ENCODE assay signal across 8 mouse cellular contexts in the genomic region with DNA sequence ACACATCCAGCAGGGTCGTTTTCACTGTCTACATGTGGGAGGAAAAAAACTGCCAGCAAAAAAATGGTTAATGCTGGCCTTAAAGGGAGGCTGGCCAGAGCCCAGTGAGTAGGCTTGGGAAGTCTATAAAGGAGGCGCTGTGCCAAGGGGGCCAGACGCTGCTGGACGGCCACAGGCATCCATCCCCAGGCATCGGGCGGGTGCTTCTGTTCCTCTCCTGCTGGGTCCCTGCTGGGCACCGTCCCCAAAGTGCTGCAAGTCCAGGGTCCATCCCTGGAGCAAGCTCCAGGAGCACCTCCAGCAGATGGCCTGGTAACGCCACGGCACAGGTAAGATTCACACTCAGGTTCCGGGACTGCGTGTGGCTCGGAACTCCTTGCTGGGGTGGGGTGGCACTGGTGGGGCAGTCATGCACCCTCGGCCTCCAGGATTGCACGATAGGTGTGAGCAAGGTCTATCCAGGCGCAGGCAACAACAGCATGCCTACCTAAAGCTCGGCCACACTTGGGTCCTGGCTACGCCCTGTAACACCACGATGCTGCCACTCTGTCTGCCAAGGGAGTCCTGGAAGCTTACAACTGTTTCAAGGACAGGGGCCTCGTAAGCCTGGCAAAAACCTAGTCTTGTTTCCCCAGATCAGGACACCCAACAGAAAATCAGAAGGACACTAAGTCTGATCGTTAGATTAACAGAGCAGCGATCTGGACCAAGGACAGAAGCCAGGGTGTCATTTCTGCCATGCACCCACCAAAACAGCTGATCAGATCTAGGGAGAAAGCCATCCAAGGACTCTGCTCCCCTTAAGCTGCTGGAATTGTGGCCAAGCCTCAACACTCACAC. TPM values are rescaled to one million over a fixed set of nuclear protein-coding genes. Genes with fewer than 3 reads are reported as not detected.
DNase-seq lines count a peak whose midpoint lies in the region; ATAC-seq and TF ChIP-seq lines count a peak whose summit lies in the region.

Gper1 (plus strand) TSS at position 126 of the 840 bp plus-strand sequence.

- peak; percentile 63; the same call in 1 of the 2 replicates for ATAC-seq in forebrain, embryonic 13.5 days
- no peak for ATAC-seq in kidney, postnatal 0 days (replicated peaks; ENCODE audit: low FRiP score, low read depth)
- no peak for ATAC-seq in neural tube, embryonic 14.5 days (ENCODE audit: low read depth)
- no peak for ATAC-seq in megakaryocyte progenitor cell, adult 5-6 weeks (replicated peaks; ENCODE audit: poor library complexity)

- no peaks in the 10 kb centered on the region for H3K9me3 ChIP-seq in forebrain, embryonic 13.5 days (replicated peaks)
- no peaks in the 10 kb centered on the region for H3K9me3 ChIP-seq in kidney, postnatal 0 days (replicated peaks; ENCODE audit: low read length)
- no peaks in the 10 kb centered on the region for H3K9me3 ChIP-seq in neural tube, embryonic 14.5 days (ENCODE audit: control insufficient read depth, low read length)

- H3K4me1 ChIP-seq in forebrain, embryonic 13.5 days = peaks cover 58% of the 10 kb centered on the region
- peaks cover 7% of the 10 kb centered on the region; the same call in 1 of the 2 replicates for H3K4me1 ChIP-seq in kidney, postnatal 0 days (replicated peaks; ENCODE audit: insufficient read depth, low read length)
- H3K4me1 ChIP-seq in neural tube, embryonic 14.5 days (ENCODE audit: control insufficient read depth, insufficient read depth, low read length) = peaks cover 25% of the 10 kb centered on the region

- peak within 1 kb of the TSS; percentile 57 for H3K27ac ChIP-seq in layer of hippocampus, adult 2 months
- peak within 1 kb of the TSS; percentile 59 for H3K27ac ChIP-seq in forebrain, embryonic 13.5 days
- H3K27ac ChIP-seq in kidney, postnatal 0 days = no peak within 1 kb of the TSS
- 0 out of 2 replicates have a peak within 1 kb of the TSS, but pooled peaks have one; percentile 12 for H3K27ac ChIP-seq in neural tube, embryonic 14.5 days (ENCODE audit: low read depth, low read length)

- DNase-seq in layer of hippocampus, adult 2 months (ENCODE audit: low spot score in 2 of 2) = no peak
- no peak for DNase-seq in layer of hippocampus, adult 11-12 months (ENCODE audit: low spot score)
- DNase-seq in adrenal gland, postnatal 36 days = peak; percentile 60 to 64
- peak; percentile 74 for DNase-seq in kidney, postnatal 0 days (ENCODE audit: low spot score)
- no peak for DNase-seq in thymus, postnatal 14 days

- H3K4me3 ChIP-seq in layer of hippocampus, adult 2 months = peak within 1 kb of the TSS; percentile 8; the same call in 1 of the 2 replicates
- peak within 1 kb of the TSS; percentile 33 for H3K4me3 ChIP-seq in forebrain, embryonic 13.5 days
- peak within 1 kb of the TSS; percentile 11 for H3K4me3 ChIP-seq in kidney, postnatal 0 days (replicated peaks; ENCODE audit: low read depth, low read length)
- peak within 1 kb of the TSS; percentile 23; the same call in 1 of the 2 replicates for H3K4me3 ChIP-seq in neural tube, embryonic 14.5 days (ENCODE audit: low read depth, low read length)

- peaks cover 14% of the 10 kb centered on the region; the same call in 1 of the 2 replicates for H3K36me3 ChIP-seq in forebrain, embryonic 13.5 days (ENCODE audit: poor library complexity, severe bottlenecking)
- no peaks in the 10 kb centered on the region for H3K36me3 ChIP-seq in kidney, postnatal 0 days (ENCODE audit: insufficient read depth, low read length)
- no peaks in the 10 kb centered on the region for H3K36me3 ChIP-seq in neural tube, embryonic 14.5 days (ENCODE audit: control insufficient read depth, insufficient read depth, low read length)

- no peaks in the 10 kb centered on the region for H3K27me3 ChIP-seq in forebrain, embryonic 13.5 days
- no peaks in the 10 kb centered on the region for H3K27me3 ChIP-seq in kidney, postnatal 0 days (ENCODE audit: insufficient read depth, low read length)
- no peaks in the 10 kb centered on the region for H3K27me3 ChIP-seq in neural tube, embryonic 14.5 days (ENCODE audit: control insufficient read depth, insufficient read depth, low read length)

- H3K9ac ChIP-seq in forebrain, embryonic 13.5 days = peak within 1 kb of the TSS; percentile 63
- peak within 1 kb of the TSS; percentile 45; the same call in 1 of the 2 replicates for H3K9ac ChIP-seq in kidney, postnatal 0 days (ENCODE audit: low read depth, low read length)
- peak within 1 kb of the TSS; percentile 35; the same call in 1 of the 2 replicates for H3K9ac ChIP-seq in neural tube, embryonic 14.5 days (replicated peaks; ENCODE audit: low read depth, low read length)

- H3K4me2 ChIP-seq in forebrain, embryonic 13.5 days = peak within 1 kb of the TSS; percentile 54
- H3K4me2 ChIP-seq in kidney, postnatal 0 days (ENCODE audit: low read length) = peak within 1 kb of the TSS; percentile 52
- H3K4me2 ChIP-seq in neural tube, embryonic 14.5 days (ENCODE audit: low read depth, low read length) = peak within 1 kb of the TSS; percentile 38

- no peak for TF ChIP-seq CTCF in layer of hippocampus, adult 2 months (conservative IDR thresholded peaks at IDR 0.05)
- TF ChIP-seq CTCF in kidney, postnatal 0 days (IDR thresholded peaks at IDR 0.05; ENCODE audit: low read depth) = no peak; the same call in 1 of the 2 replicates

- 37% methylated on average over 21 of the region's 21 CpGs for WGBS in forebrain, embryonic 13.5 days
- 35% methylated on average over 21 of the region's 21 CpGs for WGBS in kidney, postnatal 0 days
- WGBS in neural tube, embryonic 14.5 days = 38% methylated on average over 21 of the region's 21 CpGs

RNA-seq across cellular contexts. Expression of gene Gper1, which starts in this region (rescaled TPM):
- total RNA-seq in layer of hippocampus, adult 2 months (2021) = 1 to 10 TPM; 2.1 to 2.4 TPM
- total RNA-seq in adrenal gland, postnatal 36 days (2021) = 1 to 10 TPM; 2.8 to 4.7 TPM
- 5.3 and 5.9 TPM in 2 replicates for polyA plus RNA-seq in forebrain, embryonic 13.5 days (2015; fragmentation: Nextera tagmentation; extraction: Ambion mirVana)
- 11.3 and 11.9 TPM in 2 replicates for polyA plus RNA-seq in kidney, postnatal 0 days (2015; fragmentation: Nextera tagmentation; extraction: Ambion mirVana)
- polyA plus RNA-seq in neural tube, embryonic 14.5 days (2014; fragmentation: Nextera tagmentation; extraction: Ambion mirVana) = 6.2 and 9.5 TPM in 2 replicates
- total RNA-seq in megakaryocyte progenitor cell, adult 5-6 weeks (2015) = not detected in 2 replicates
- total RNA-seq in megakaryocyte progenitor cell, adult 5-6 weeks (2017) = not detected in 2 replicates

Comparison
In these comparisons a context has a peak if more than half of its experiments do, and no peak if none do; other contexts are left out.
1. DNase-seq: peak in adrenal gland, postnatal 36 days (2 of 2) and kidney, postnatal 0 days (single experiment); none in layer of hippocampus, adult 2 months (0 of 2), layer of hippocampus, adult 11-12 months (single experiment) and thymus, postnatal 14 days (single experiment).
2. Peak in every context shown above with its lines, with median percentiles within 50 percentile points of each other: H3K4me3 ChIP-seq, H3K4me2 ChIP-seq and H3K9ac ChIP-seq.